Mouse (Mus musculus): ENCODE results near the gene Tprn.

Tprn gene

GRCm38 (mm10) chr2:25293706-25294105, 31.3 kb downstream of the Tprn start:
- DNase-seq: no peak

- no peak for DNase-seq
These were observed 34.7 kb downstream of the Tprn start for GRCm38 (mm10) chr2:25297093-25297492.

GRCm38 (mm10) chr2:25298046-25298445, 35.6 kb downstream of the Tprn start:
- no peak for DNase-seq

- DNase-seq: no peak
These were observed 41.0 kb downstream of the Tprn start for GRCm38 (mm10) chr2:25303452-25303851.

- DNase-seq: no peak
These were observed 41.7 kb downstream of the Tprn start for GRCm38 (mm10) chr2:25303931-25304656.

- peak; percentile 53 to 68 for DNase-seq
These were observed 42.5 kb downstream of the Tprn start for GRCm38 (mm10) chr2:25304657-25305541.

GRCm38 (mm10) chr2:25305587-25306359, 43.4 kb downstream of the Tprn start:
- DNase-seq: no peak

GRCm38 (mm10) chr2:25310180-25310579, 47.8 kb downstream of the Tprn start:
- no peak for DNase-seq

GRCm38 (mm10) chr2:25310969-25311368, 48.6 kb downstream of the Tprn start:
- DNase-seq: no peak

GRCm38 (mm10) chr2:25311491-25311891, 49.1 kb downstream of the Tprn start:
- no peak for DNase-seq

GRCm38 (mm10) chr2:25318119-25318966, 55.9 kb downstream of the Tprn start:
- no peak for DNase-seq

GRCm38 (mm10) chr2:25318971-25319773, 56.8 kb downstream of the Tprn start, which contains the start of gene Grin1:
Gene Grin1 (minus strand): TSS chr2:25319187.
- peak; percentile 86 to 88 for DNase-seq
